Mouse (Mus musculus): ENCODE results near the gene Ccdc83. TPM values are rescaled to one million over a fixed set of nuclear protein-coding genes. Genes with fewer than 3 reads are reported as not detected.
A peak's percentile ranks its signal among the peaks of the same experiment; 100 is the strongest.

Gene Ccdc83
- polyA plus RNA-seq (2015; fragmentation: Nextera tagmentation; extraction: Ambion mirVana) = not detected in 2 replicates

- H3K27me3 ChIP-seq (replicated peaks) = no peaks in the 10 kb centered on the region
- H3K27ac ChIP-seq = no peak within 1 kb of the TSS
- ATAC-seq = peak; percentile 81
- H3K4me2 ChIP-seq (replicated peaks) = peak within 1 kb of the TSS; percentile 57
- no peaks in the 10 kb centered on the region for H3K9me3 ChIP-seq
- H3K9ac ChIP-seq = no peak within 1 kb of the TSS
- no peaks in the 10 kb centered on the region for H3K36me3 ChIP-seq
- no peaks in the 10 kb centered on the region for H3K4me1 ChIP-seq (replicated peaks)
- 0 out of 2 replicates have a peak within 1 kb of the TSS, but pooled peaks have one; percentile 1 for H3K4me3 ChIP-seq (replicated peaks)
- 6% methylated on average over 28 of the region's 28 CpGs for WGBS
These were observed at the start of gene Ccdc83 for GRCm38 (mm10) chr7:90265289-90265970. Gene Ccdc83, minus strand, starts transcription at chr7:90265777.

- ATAC-seq = no peak
- H3K27me3 ChIP-seq (replicated peaks) = no peaks in the 10 kb centered on the region
- no peak overlapping the region for H3K9ac ChIP-seq
- no peaks in the 10 kb centered on the region for H3K36me3 ChIP-seq
- no peak overlapping the region for H3K4me2 ChIP-seq (replicated peaks)
- no peak overlapping the region for H3K27ac ChIP-seq
- H3K4me3 ChIP-seq (replicated peaks) = no peak overlapping the region
- no peaks in the 10 kb centered on the region for H3K9me3 ChIP-seq
- WGBS = 66% methylated on average over 3 of the region's 3 CpGs
- no peaks in the 10 kb centered on the region for H3K4me1 ChIP-seq (replicated peaks)
These were observed 47.8 kb upstream of the Ccdc83 start for GRCm38 (mm10) chr7:90313421-90313820.

GRCm38 (mm10) chr7:90312151-90312883, 46.7 kb upstream of the Ccdc83 start:
- no peak overlapping the region for H3K4me2 ChIP-seq (replicated peaks)

GRCm38 (mm10) chr7:90308003-90308402, 42.4 kb upstream of the Ccdc83 start:
- Histone ChIP-seq H3K4me2 (replicated peaks) (no peak overlapping the region), H3K27ac (no peak overlapping the region), H3K27me3 (replicated peaks) (no peaks in the 10 kb centered on the region; the same call in 1 of the 2 replicates), H3K4me1 (replicated peaks) (no peaks in the 10 kb centered on the region), H3K9ac (no peak overlapping the region), H3K36me3 (no peaks in the 10 kb centered on the region), H3K4me3 (replicated peaks) (no peak overlapping the region), H3K9me3 (no peaks in the 10 kb centered on the region)
- 58% methylated on average over 6 of the region's 6 CpGs for WGBS
- no peak for ATAC-seq

More at GRCm38 (mm10) chr7:90312151-90312883, 46.7 kb upstream of the Ccdc83 start:
- no peaks in the 10 kb centered on the region for H3K4me1 ChIP-seq (replicated peaks)
- 47% methylated on average over 7 of the region's 7 CpGs for WGBS
- H3K27ac ChIP-seq = no peak overlapping the region
- H3K9me3 ChIP-seq = no peaks in the 10 kb centered on the region
- no peaks in the 10 kb centered on the region for H3K36me3 ChIP-seq
- no peak overlapping the region for H3K9ac ChIP-seq
- no peaks in the 10 kb centered on the region for H3K27me3 ChIP-seq (replicated peaks)
- no peak for ATAC-seq
- H3K4me3 ChIP-seq (replicated peaks) = no peak overlapping the region

- Histone ChIP-seq H3K36me3 (no peaks in the 10 kb centered on the region), H3K9me3 (no peaks in the 10 kb centered on the region), H3K4me3 (replicated peaks) (no peak overlapping the region), H3K27me3 (replicated peaks) (no peaks in the 10 kb centered on the region; the same call in 1 of the 2 replicates), H3K9ac (no peak overlapping the region), H3K4me1 (replicated peaks) (no peaks in the 10 kb centered on the region), H3K27ac (no peak overlapping the region), H3K4me2 (replicated peaks) (no peak overlapping the region)
- WGBS = 79% methylated on average over 1 of the region's 1 CpGs
- ATAC-seq = no peak
These were observed 41.4 kb upstream of the Ccdc83 start for GRCm38 (mm10) chr7:90306968-90307367.

- H3K27me3 ChIP-seq (replicated peaks) = no peaks in the 10 kb centered on the region; the same call in 1 of the 2 replicates
- H3K9ac ChIP-seq = no peak overlapping the region
- 29% methylated on average over 3 of the region's 3 CpGs for WGBS
- no peaks in the 10 kb centered on the region for H3K9me3 ChIP-seq
- no peak overlapping the region for H3K4me2 ChIP-seq (replicated peaks)
- no peak overlapping the region for H3K4me3 ChIP-seq (replicated peaks)
- H3K4me1 ChIP-seq (replicated peaks) = no peaks in the 10 kb centered on the region
- H3K27ac ChIP-seq = no peak overlapping the region
- no peaks in the 10 kb centered on the region for H3K36me3 ChIP-seq
- ATAC-seq = no peak
These were observed 40.5 kb upstream of the Ccdc83 start for GRCm38 (mm10) chr7:90306079-90306478.

- peak; percentile 54 for ATAC-seq
- H3K4me3 ChIP-seq (replicated peaks) = peak overlapping the region; percentile 65
- no peak overlapping the region for H3K27ac ChIP-seq
- peak overlapping the region; percentile 59 for H3K9ac ChIP-seq
- H3K4me2 ChIP-seq (replicated peaks) = peak overlapping the region; percentile 96
- 4% methylated on average over 27 of the region's 27 CpGs for WGBS
- H3K27me3 ChIP-seq (replicated peaks) = peaks cover 2% of the 10 kb centered on the region; the same call in 1 of the 2 replicates
- H3K36me3 ChIP-seq = no peaks in the 10 kb centered on the region
- H3K9me3 ChIP-seq = no peaks in the 10 kb centered on the region
- H3K4me1 ChIP-seq (replicated peaks) = no peaks in the 10 kb centered on the region
These were observed 37.3 kb upstream of the Ccdc83 start for GRCm38 (mm10) chr7:90302647-90303552.

- peaks cover 2% of the 10 kb centered on the region; the same call in 1 of the 2 replicates for H3K27me3 ChIP-seq (replicated peaks)
- H3K27ac ChIP-seq = no peak within 1 kb of the TSS
- peak; percentile 94 for ATAC-seq
- H3K4me3 ChIP-seq (replicated peaks) = peak within 1 kb of the TSS; percentile 65
- no peaks in the 10 kb centered on the region for H3K36me3 ChIP-seq
- H3K9me3 ChIP-seq = no peaks in the 10 kb centered on the region
- 1% methylated on average over 43 of the region's 43 CpGs for WGBS
- peak within 1 kb of the TSS; percentile 96 for H3K4me2 ChIP-seq (replicated peaks)
- peak within 1 kb of the TSS; percentile 59 for H3K9ac ChIP-seq
- H3K4me1 ChIP-seq (replicated peaks) = no peaks in the 10 kb centered on the region
These were observed 36.5 kb upstream of the Ccdc83 start, which contains the start of gene Sytl2 for GRCm38 (mm10) chr7:90301942-90302646. Gene Sytl2, plus strand, starts transcription at chr7:90302252.

GRCm38 (mm10) chr7:90291885-90292284, 26.3 kb upstream of the Ccdc83 start:
- no peaks in the 10 kb centered on the region for H3K27me3 ChIP-seq (replicated peaks)
- no peak overlapping the region for H3K27ac ChIP-seq
- WGBS = 86% methylated on average over 6 of the region's 6 CpGs
- H3K9me3 ChIP-seq = no peaks in the 10 kb centered on the region
- no peak overlapping the region for H3K4me2 ChIP-seq (replicated peaks)
- no peak overlapping the region for H3K9ac ChIP-seq
- H3K36me3 ChIP-seq = no peaks in the 10 kb centered on the region
- ATAC-seq = no peak
- no peak overlapping the region for H3K4me3 ChIP-seq (replicated peaks)
- no peaks in the 10 kb centered on the region for H3K4me1 ChIP-seq (replicated peaks)

GRCm38 (mm10) chr7:90284793-90285192, 19.2 kb upstream of the Ccdc83 start:
- Histone ChIP-seq H3K4me1 (replicated peaks) (no peaks in the 10 kb centered on the region), H3K27me3 (replicated peaks) (no peaks in the 10 kb centered on the region), H3K4me2 (replicated peaks) (peak overlapping the region; percentile 27), H3K9me3 (no peaks in the 10 kb centered on the region), H3K36me3 (no peaks in the 10 kb centered on the region), H3K4me3 (replicated peaks) (no peak overlapping the region), H3K27ac (no peak overlapping the region), H3K9ac (no peak overlapping the region)
- 31% methylated on average over 7 of the region's 7 CpGs for WGBS
- ATAC-seq = peak; percentile 73

- ATAC-seq = no peak
- H3K4me2 ChIP-seq (replicated peaks) = no peak overlapping the region
- no peak overlapping the region for H3K9ac ChIP-seq
- H3K4me3 ChIP-seq (replicated peaks) = no peak overlapping the region
- no peaks in the 10 kb centered on the region for H3K4me1 ChIP-seq (replicated peaks)
- no peaks in the 10 kb centered on the region for H3K27me3 ChIP-seq (replicated peaks)
- WGBS = 91% methylated on average over 1 of the region's 1 CpGs
- no peaks in the 10 kb centered on the region for H3K9me3 ChIP-seq
- H3K36me3 ChIP-seq = no peaks in the 10 kb centered on the region
- H3K27ac ChIP-seq = no peak overlapping the region
These were observed 17.2 kb upstream of the Ccdc83 start for GRCm38 (mm10) chr7:90282786-90283185.

Measured in intestine, embryonic 15.5 days (tissue).